Mouse (Mus musculus) kidney, postnatal 25 days (tissue): Measurements from ENCODE around the gene Rep15.
A peak's percentile ranks its signal among the peaks of the same experiment; 100 is the strongest.

Experiments used
- DNase-seq, 2 experiments: peaks; one replicate each; pipeline ENCODE4 v3.0.0; 2021; ENCODE audit warnings: mixed read lengths in 2 of 2

The Rep15 gene

GRCm38 (mm10) chr6:147032303-147032925 lies at the start of gene Rep15:
Gene Rep15 (plus strand): TSS chr6:147032584.
- no peak for DNase-seq

GRCm38 (mm10) chr6:146984569-146984968 lies 47.8 kb upstream of the Rep15 start:
- no peak for DNase-seq

GRCm38 (mm10) chr6:146994236-146994635 lies 38.1 kb upstream of the Rep15 start:
- peak; percentile 63 to 86 for DNase-seq

GRCm38 (mm10) chr6:146995391-146995790 lies 37.0 kb upstream of the Rep15 start:
- DNase-seq = no peak

- no peak for DNase-seq
Measured at GRCm38 (mm10) chr6:146995878-146996277, 36.5 kb upstream of the Rep15 start.

GRCm38 (mm10) chr6:146997006-146997405 lies 35.4 kb upstream of the Rep15 start:
- no peak for DNase-seq

- DNase-seq = no peak
Measured at GRCm38 (mm10) chr6:146998710-146999109, 33.7 kb upstream of the Rep15 start.

GRCm38 (mm10) chr6:146999302-146999701 lies 33.1 kb upstream of the Rep15 start:
- no peak for DNase-seq

- no peak for DNase-seq
Measured at GRCm38 (mm10) chr6:146999755-147000154, 32.6 kb upstream of the Rep15 start.

GRCm38 (mm10) chr6:147008148-147008547 lies 24.2 kb upstream of the Rep15 start:
- peak; percentile 46 to 71 for DNase-seq

- no peak for DNase-seq
Measured at GRCm38 (mm10) chr6:147010358-147010757, 22.0 kb upstream of the Rep15 start.

- no peak for DNase-seq
Measured at GRCm38 (mm10) chr6:147010811-147011520, 21.4 kb upstream of the Rep15 start.

GRCm38 (mm10) chr6:147011555-147011954 lies 20.8 kb upstream of the Rep15 start:
- DNase-seq = no peak

GRCm38 (mm10) chr6:147011977-147012376 lies 20.4 kb upstream of the Rep15 start:
- no peak for DNase-seq

- no peak for DNase-seq
Measured at GRCm38 (mm10) chr6:147013546-147013945, 18.8 kb upstream of the Rep15 start.

GRCm38 (mm10) chr6:147017906-147018305 lies 14.5 kb upstream of the Rep15 start:
- DNase-seq = no peak

- DNase-seq = no peak
Measured at GRCm38 (mm10) chr6:147018364-147018763, 14.0 kb upstream of the Rep15 start.

GRCm38 (mm10) chr6:147021181-147021580 lies 11.2 kb upstream of the Rep15 start:
- DNase-seq = no peak

GRCm38 (mm10) chr6:147022375-147023132 lies 9.8 kb upstream of the Rep15 start:
- DNase-seq = no peak

- DNase-seq = no peak
Measured at GRCm38 (mm10) chr6:147023133-147023395, 9.3 kb upstream of the Rep15 start.

- DNase-seq = no peak
Measured at GRCm38 (mm10) chr6:147023568-147023967, 8.8 kb upstream of the Rep15 start.

- DNase-seq = no peak
Measured at GRCm38 (mm10) chr6:147024761-147025160, 7.6 kb upstream of the Rep15 start.

GRCm38 (mm10) chr6:147028396-147028795 lies 4.0 kb upstream of the Rep15 start:
- no peak for DNase-seq

- no peak for DNase-seq
Measured at GRCm38 (mm10) chr6:147029591-147029990, 2.8 kb upstream of the Rep15 start.
